Mouse (Mus musculus) liver, adult 2 months (tissue): ENCODE measurements around the gene Pmm2.

Source experiments
- CTCF ChIP-seq: fragments of 200-500 bp; IDR thresholded peaks from 2 replicates; pipeline ENCODE4 v1.5.1; 2011; ENCODE audit warnings: low read depth, low read length, control low read depth
- POLR2A ChIP-seq: fragments of 200-500 bp; IDR thresholded peaks from 2 replicates; pipeline ENCODE4 v1.6.1; 2011; ENCODE audit warnings: low read length, control low read depth; ENCODE audit not compliant: insufficient read depth; ENCODE audit errors: extremely low read depth

- TF ChIP-seq CTCF (no peak), POLR2A (no peak)
Measured at GRCm38 (mm10) chr16:8631428-8631827, 6.0 kb upstream of the Pmm2 start.
